Mouse (Mus musculus) cortical plate, adult 2 months (tissue): ENCODE data around the gene AI661453.

Experiments
- CTCF ChIP-seq: fragments of 200-500 bp; IDR thresholded peaks from 2 replicates; pipeline ENCODE4 v1.5.1; 2011; ENCODE audit warnings: mild to moderate bottlenecking, control low read depth, low read length; ENCODE audit not compliant: insufficient read depth; ENCODE audit errors: extremely low read depth
- POLR2A ChIP-seq: fragments of 200-500 bp; IDR thresholded peaks from 2 replicates; pipeline ENCODE4 v1.6.1; 2011; ENCODE audit warnings: mild to moderate bottlenecking, low read length, control low read depth; ENCODE audit not compliant: insufficient read depth; ENCODE audit errors: extremely low read depth

DNA sequence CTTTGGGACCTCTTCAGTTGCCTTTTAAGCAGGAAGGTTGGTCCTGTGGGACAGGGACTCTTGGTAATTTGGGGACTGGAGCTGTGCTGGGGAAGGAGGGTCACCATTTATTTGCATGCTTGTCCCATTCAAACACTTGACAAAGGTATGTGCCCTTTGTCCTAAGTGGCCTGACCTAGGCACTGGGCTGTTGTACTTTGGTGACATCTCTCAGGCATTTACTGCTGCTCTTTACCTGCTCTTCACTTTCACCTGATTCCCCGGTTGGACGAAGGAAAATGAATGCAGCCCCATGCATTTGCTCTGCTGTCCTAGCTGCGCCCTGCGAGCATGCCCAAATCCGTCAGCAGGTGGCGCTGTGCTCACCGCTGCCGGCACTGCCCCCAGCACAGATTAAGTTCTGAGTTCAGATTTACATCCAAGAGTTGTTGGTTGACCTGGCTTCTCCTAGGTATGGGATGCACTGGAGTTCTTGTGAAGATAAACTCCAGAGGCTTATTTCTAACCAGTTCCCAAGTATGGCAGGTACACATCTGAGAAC is 37.1 kb downstream of the AI661453 start:
- TF ChIP-seq CTCF, result peak; percentile 74
- TF ChIP-seq POLR2A, result no peak
